Mouse (Mus musculus) limb, embryonic 13.5 days (tissue): ENCODE data around the gene Wdr59. TPM values are rescaled to one million over a fixed set of nuclear protein-coding genes. Genes with fewer than 3 reads are reported as not detected.

Experiments used
- ATAC-seq: fragments of 200-750 bp; cut with Nextera tagmentation; 2 replicates; pipeline ENCODE4 v1.8.0; 2017; ENCODE audit warnings: low read depth, moderate number of reproducible peaks, moderate TSS enrichment; ENCODE audit not compliant: low FRiP score
- H3K27ac ChIP-seq: fragments of 300-500 bp; sonication (generic); 2 replicates; pipeline ENCODE4 v1.5.1; 2015; ENCODE audit warnings: inconsistent platforms, mild to moderate bottlenecking, moderate library complexity
- H3K27me3 ChIP-seq: fragments of 300-500 bp; sonication (generic); 2 replicates; pipeline ENCODE4 v1.6.1; 2015; ENCODE audit warnings: mild to moderate bottlenecking, inconsistent platforms
- H3K36me3 ChIP-seq: fragments of 300-500 bp; sonication (generic); 2 replicates; pipeline ENCODE4 v1.6.1; 2015; ENCODE audit warnings: inconsistent platforms, mild to moderate bottlenecking, moderate library complexity
- H3K4me1 ChIP-seq: fragments of 300-500 bp; sonication (generic); 2 replicates; pipeline ENCODE4 v1.6.1; 2015; ENCODE audit warnings: inconsistent platforms
- H3K4me2 ChIP-seq: fragments of 300-500 bp; sonication (generic); replicated peaks from 2 replicates; pipeline ENCODE4 v1.6.1; 2015; ENCODE audit warnings: inconsistent platforms, mild to moderate bottlenecking, moderate library complexity
- H3K4me3 ChIP-seq: fragments of 300-500 bp; sonication (generic); 2 replicates; pipeline ENCODE4 v1.5.1; 2015; ENCODE audit warnings: moderate library complexity, mild to moderate bottlenecking, inconsistent platforms
- H3K9ac ChIP-seq: fragments of 300-500 bp; sonication (generic); 2 replicates; pipeline ENCODE4 v1.6.1; 2015; ENCODE audit warnings: mild to moderate bottlenecking, inconsistent platforms
- H3K9me3 ChIP-seq: fragments of 300-500 bp; sonication (generic); 2 replicates; pipeline ENCODE4 v1.6.1; 2016; ENCODE audit warnings: inconsistent platforms
- WGBS: fragments of 180-500 bp; shearing (Covaris S2); methylation state at CpG from one replicate; pipeline ENCODE4 v1.1.7; 2015; 5-methylcytosine and 5-hydroxymethylcytosine counted together
- polyA plus RNA-seq: library from polyadenylated mRNA; unstranded; fragments of >200 nt; fragmentation: Nextera tagmentation; extraction: Ambion mirVana; gene quantifications from 2 replicates; pipeline ENCODE4 v1.2.1, GENCODE M21; 2015

Wdr59 gene
- polyA plus RNA-seq, 1 experiment from 2014 or later: 7.9 TPM

- Histone ChIP-seq H3K4me1 (peaks cover 27% of the 10 kb centered on the region), H3K27me3 (no peaks in the 10 kb centered on the region), H3K36me3 (peaks cover 31% of the 10 kb centered on the region), H3K4me2 (no peak overlapping the region), H3K9me3 (no peaks in the 10 kb centered on the region), H3K9ac (no peak overlapping the region), H3K4me3 (no peak overlapping the region), H3K27ac (no peak overlapping the region)
- whole genome bisulfite sequencing: 77% methylated on average over 12 of the region's 12 CpGs
- no peak for ATAC-seq
These were observed 50.3 kb downstream of the Wdr59 start for GRCm38 (mm10) chr8:111471526-111472081.

GRCm38 (mm10) chr8:111469013-111469412 is 52.9 kb downstream of the Wdr59 start:
- H3K27ac ChIP-seq: peak overlapping the region; percentile 22; the same call in 1 of the 2 replicates
- H3K9me3 ChIP-seq: no peaks in the 10 kb centered on the region
- H3K27me3 ChIP-seq: no peaks in the 10 kb centered on the region
- H3K9ac ChIP-seq: no peak overlapping the region
- peaks cover 26% of the 10 kb centered on the region for H3K4me1 ChIP-seq
- H3K4me3 ChIP-seq: no peak overlapping the region
- H3K4me2 ChIP-seq: no peak overlapping the region
- H3K36me3 ChIP-seq: peaks cover 31% of the 10 kb centered on the region
- WGBS: 45% methylated on average over 6 of the region's 6 CpGs
- ATAC-seq: peak; percentile 71

DNA sequence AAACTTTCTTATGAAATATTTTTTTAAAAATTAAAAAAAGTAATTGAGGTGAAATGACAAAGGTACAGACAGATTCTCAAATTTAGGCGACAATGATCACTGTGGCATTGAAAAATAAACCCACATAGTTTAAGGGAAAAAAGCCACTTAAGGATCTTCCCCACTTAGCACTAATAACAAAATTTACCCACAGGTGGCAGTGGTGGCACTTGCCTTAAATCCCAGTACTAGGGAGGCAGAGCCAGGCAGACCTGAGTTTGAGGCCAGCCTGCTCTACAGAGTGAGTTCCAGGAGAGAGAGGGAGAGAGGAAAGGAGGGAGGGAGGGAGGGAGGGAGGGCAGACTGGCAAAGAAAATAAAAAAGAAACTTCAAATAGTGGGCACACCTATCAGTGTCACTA is 56.6 kb downstream of the Wdr59 start:
- H3K27me3 ChIP-seq: no peaks in the 10 kb centered on the region
- no peak overlapping the region for H3K4me3 ChIP-seq
- no peak overlapping the region for H3K27ac ChIP-seq
- H3K36me3 ChIP-seq: peaks cover 50% of the 10 kb centered on the region
- H3K9ac ChIP-seq: no peak overlapping the region
- WGBS: 92% methylated on average over 1 of the region's 1 CpGs
- H3K9me3 ChIP-seq: no peaks in the 10 kb centered on the region
- ATAC-seq: no peak
- peaks cover 25% of the 10 kb centered on the region for H3K4me1 ChIP-seq
- no peak overlapping the region for H3K4me2 ChIP-seq

DNA sequence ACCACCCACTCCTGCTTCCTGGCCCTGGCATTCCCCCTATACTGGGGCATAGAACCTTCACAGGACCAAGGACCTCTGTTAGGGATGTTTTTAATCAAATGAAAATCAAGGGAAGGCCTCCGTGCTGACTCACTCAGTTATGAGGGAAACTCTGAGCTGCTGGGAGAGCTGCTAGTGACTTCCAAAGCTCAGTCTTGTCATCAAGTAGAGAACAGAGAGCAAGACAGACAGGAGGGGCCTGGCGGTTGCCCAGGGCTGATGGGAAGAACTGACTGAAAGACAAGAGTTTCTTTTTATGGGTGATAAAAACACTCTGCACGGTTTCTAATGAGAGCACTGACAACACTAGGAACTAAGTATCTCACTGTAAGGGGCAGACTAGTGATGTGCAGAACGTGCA is 57.4 kb downstream of the Wdr59 start:
- H3K36me3 ChIP-seq: peaks cover 52% of the 10 kb centered on the region
- H3K4me3 ChIP-seq: no peak overlapping the region
- no peak for ATAC-seq
- no peak overlapping the region for H3K4me2 ChIP-seq
- WGBS: 57% methylated on average over 4 of the region's 4 CpGs
- peaks cover 22% of the 10 kb centered on the region for H3K4me1 ChIP-seq
- H3K27me3 ChIP-seq: no peaks in the 10 kb centered on the region
- no peaks in the 10 kb centered on the region for H3K9me3 ChIP-seq
- no peak overlapping the region for H3K9ac ChIP-seq
- no peak overlapping the region for H3K27ac ChIP-seq

- Histone ChIP-seq H3K36me3 (peaks cover 29% of the 10 kb centered on the region), H3K27me3 (no peaks in the 10 kb centered on the region), H3K27ac (no peak overlapping the region), H3K4me3 (no peak overlapping the region), H3K4me2 (no peak overlapping the region), H3K4me1 (peaks cover 8% of the 10 kb centered on the region; the same call in 1 of the 2 replicates), H3K9ac (no peak overlapping the region), H3K9me3 (no peaks in the 10 kb centered on the region)
- no peak for ATAC-seq
- 30% methylated on average over 4 of the region's 4 CpGs for WGBS
These were observed 72.2 kb downstream of the Wdr59 start for GRCm38 (mm10) chr8:111449671-111450070.

- ATAC-seq: no peak
- no peak overlapping the region for H3K4me3 ChIP-seq
- no peaks in the 10 kb centered on the region for H3K27me3 ChIP-seq
- H3K4me1 ChIP-seq: 0 out of 2 replicates have a peak, but pooled peaks cover 5% of the 10 kb centered on the region
- no peak overlapping the region for H3K27ac ChIP-seq
- peaks cover 25% of the 10 kb centered on the region for H3K36me3 ChIP-seq
- no peak overlapping the region for H3K9ac ChIP-seq
- H3K4me2 ChIP-seq: no peak overlapping the region
- H3K9me3 ChIP-seq: no peaks in the 10 kb centered on the region
- 57% methylated on average over 4 of the region's 4 CpGs for WGBS
These were observed 75.8 kb downstream of the Wdr59 start for GRCm38 (mm10) chr8:111445960-111446660.

GRCm38 (mm10) chr8:111445558-111445957 is 76.3 kb downstream of the Wdr59 start:
- Histone ChIP-seq H3K4me2 (no peak overlapping the region), H3K4me3 (no peak overlapping the region), H3K9ac (no peak overlapping the region), H3K27me3 (no peaks in the 10 kb centered on the region), H3K36me3 (peaks cover 19% of the 10 kb centered on the region), H3K27ac (no peak overlapping the region), H3K9me3 (no peaks in the 10 kb centered on the region), H3K4me1 (0 out of 2 replicates have a peak, but pooled peaks cover 5% of the 10 kb centered on the region)
- 82% methylated on average over 18 of the region's 18 CpGs for WGBS
- no peak for ATAC-seq

DNA sequence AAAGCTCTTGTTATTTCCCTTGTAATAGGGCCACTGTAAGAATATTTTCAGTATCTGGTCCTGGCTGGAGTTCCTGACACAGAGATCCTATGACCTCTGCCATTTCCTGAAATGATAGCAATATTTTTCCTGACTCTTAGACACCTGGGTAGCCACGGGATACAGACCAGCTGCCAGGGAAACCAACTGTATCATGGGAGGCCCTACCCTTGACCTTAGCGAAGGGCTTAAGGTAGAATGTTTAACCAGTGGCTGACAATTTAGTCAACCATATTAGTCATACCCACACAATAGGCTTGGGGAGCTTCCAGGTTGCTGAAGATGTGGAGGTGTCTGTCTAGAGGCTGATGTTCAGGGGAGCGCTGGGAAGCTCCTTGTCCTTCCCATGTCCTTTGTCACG is 77.6 kb downstream of the Wdr59 start:
- H3K4me1 ChIP-seq: 0 out of 2 replicates have a peak, but pooled peaks cover 5% of the 10 kb centered on the region
- no peaks in the 10 kb centered on the region for H3K27me3 ChIP-seq
- H3K9ac ChIP-seq: no peak overlapping the region
- no peak overlapping the region for H3K27ac ChIP-seq
- no peaks in the 10 kb centered on the region for H3K9me3 ChIP-seq
- no peak for ATAC-seq
- H3K4me3 ChIP-seq: no peak overlapping the region
- H3K4me2 ChIP-seq: no peak overlapping the region
- WGBS: 81% methylated on average over 4 of the region's 4 CpGs
- peaks cover 14% of the 10 kb centered on the region for H3K36me3 ChIP-seq

GRCm38 (mm10) chr8:111439189-111439588 is 82.7 kb downstream of the Wdr59 start:
- Histone ChIP-seq H3K9me3 (no peaks in the 10 kb centered on the region), H3K27me3 (no peaks in the 10 kb centered on the region), H3K36me3 (no peaks in the 10 kb centered on the region), H3K9ac (peak overlapping the region; percentile 35; the same call in 1 of the 2 replicates), H3K27ac (no peak overlapping the region; the same call in 1 of the 2 replicates), H3K4me2 (no peak overlapping the region; the same call in 1 of the 2 replicates), H3K4me1 (no peaks in the 10 kb centered on the region), H3K4me3 (no peak overlapping the region)
- no peak for ATAC-seq
- WGBS: 17% methylated on average over 9 of the region's 9 CpGs

DNA sequence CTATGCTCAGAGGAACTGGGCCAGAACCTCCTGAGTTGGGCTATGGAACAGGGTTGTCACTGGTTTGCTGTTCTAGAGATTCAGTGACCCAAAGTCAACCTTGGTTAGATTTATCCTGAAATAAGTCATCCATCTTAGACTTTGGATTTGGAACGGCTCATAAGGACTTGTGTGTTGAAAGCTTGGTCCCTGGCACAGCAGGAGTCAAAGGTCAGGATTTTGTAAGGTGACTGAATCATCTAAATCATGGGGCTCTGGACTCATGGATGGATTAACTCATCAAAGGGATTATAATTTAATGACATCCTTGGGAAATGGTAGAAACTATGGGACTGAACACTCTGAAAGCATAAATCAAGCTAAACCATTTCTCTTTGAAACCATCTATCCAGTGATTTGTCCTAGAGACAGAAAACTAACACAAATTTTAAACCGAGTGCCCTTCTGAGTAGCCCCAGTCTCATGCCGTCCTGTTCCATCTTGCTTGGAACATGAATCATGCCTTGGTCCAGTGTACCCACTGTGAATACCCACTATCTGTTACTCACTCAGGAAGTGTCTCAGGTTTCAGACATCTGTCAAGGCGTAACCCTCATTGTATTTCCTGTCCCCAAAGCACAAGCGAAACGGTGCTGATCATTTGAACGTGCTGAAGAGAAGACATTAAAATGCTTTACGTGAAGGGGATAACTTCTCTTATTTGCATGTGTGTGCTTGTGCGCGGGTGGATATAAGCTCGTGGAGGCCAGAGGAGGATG is 86.6 kb downstream of the Wdr59 start:
- ATAC-seq: no peak
- Histone ChIP-seq H3K4me3 (no peak overlapping the region), H3K27ac (no peak overlapping the region), H3K9ac (no peak overlapping the region), H3K4me1 (no peaks in the 10 kb centered on the region), H3K4me2 (no peak overlapping the region), H3K36me3 (no peaks in the 10 kb centered on the region), H3K9me3 (no peaks in the 10 kb centered on the region), H3K27me3 (no peaks in the 10 kb centered on the region)
- WGBS: 47% methylated on average over 11 of the region's 11 CpGs

- H3K9me3 ChIP-seq: no peaks in the 10 kb centered on the region
- H3K9ac ChIP-seq: no peak overlapping the region
- WGBS: 85% methylated on average over 9 of the region's 9 CpGs
- H3K27ac ChIP-seq: no peak overlapping the region
- ATAC-seq: no peak
- H3K4me2 ChIP-seq: no peak overlapping the region
- no peaks in the 10 kb centered on the region for H3K36me3 ChIP-seq
- no peak overlapping the region for H3K4me3 ChIP-seq
- H3K27me3 ChIP-seq: no peaks in the 10 kb centered on the region
- no peaks in the 10 kb centered on the region for H3K4me1 ChIP-seq
These were observed 97.2 kb downstream of the Wdr59 start for GRCm38 (mm10) chr8:111424646-111425045.

GRCm38 (mm10) chr8:111424181-111424580 is 97.7 kb downstream of the Wdr59 start:
- no peak overlapping the region for H3K4me3 ChIP-seq
- ATAC-seq: no peak
- no peak overlapping the region for H3K27ac ChIP-seq
- H3K27me3 ChIP-seq: no peaks in the 10 kb centered on the region
- H3K9ac ChIP-seq: no peak overlapping the region
- no peaks in the 10 kb centered on the region for H3K4me1 ChIP-seq
- no peaks in the 10 kb centered on the region for H3K9me3 ChIP-seq
- no peak overlapping the region for H3K4me2 ChIP-seq
- WGBS: 74% methylated on average over 11 of the region's 11 CpGs
- no peaks in the 10 kb centered on the region for H3K36me3 ChIP-seq
